Mouse (Mus musculus) ovary, postnatal 14 days (tissue): ENCODE results near the gene Slc29a1.

Source experiments
- DNase-seq: peaks from one replicate; pipeline ENCODE4 v3.0.0; 2022; ENCODE audit warnings: low spot score

Gene Slc29a1

DNA sequence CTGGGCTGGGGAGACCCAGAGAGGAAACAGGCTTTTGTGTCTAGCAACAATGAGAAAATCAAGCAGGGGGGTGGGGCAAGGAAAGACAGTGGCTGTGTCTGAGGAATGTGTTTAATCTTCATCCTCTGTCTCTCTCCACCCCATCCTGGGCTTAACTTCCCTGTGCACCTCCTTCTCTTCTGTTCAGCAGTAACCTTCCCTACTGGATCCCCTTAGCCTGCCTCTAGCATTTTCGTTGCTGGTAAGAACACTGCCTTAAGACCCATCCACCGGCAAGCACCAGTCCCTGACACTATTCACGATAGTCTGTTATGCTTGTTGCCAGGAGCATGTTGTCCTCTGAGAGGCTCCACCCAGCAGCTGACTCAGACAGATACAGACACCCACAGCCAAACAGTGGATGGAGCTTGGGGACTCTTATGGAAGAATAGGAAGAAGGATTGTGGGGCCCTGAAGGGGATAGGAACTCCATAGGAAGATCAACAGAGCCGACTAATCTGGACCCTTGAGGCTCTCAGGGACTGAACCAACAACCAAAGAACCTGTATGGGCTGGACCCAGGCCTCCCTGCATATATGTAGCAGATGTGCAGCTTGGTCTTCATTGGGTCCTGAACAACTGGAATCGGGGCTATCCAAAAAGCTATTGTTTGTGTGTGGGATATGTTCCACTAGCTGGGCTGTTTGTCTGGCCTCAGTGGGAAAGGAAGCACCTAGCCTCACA is 10.9 kb upstream of the Slc29a1 start:
- no peak for DNase-seq

DNA sequence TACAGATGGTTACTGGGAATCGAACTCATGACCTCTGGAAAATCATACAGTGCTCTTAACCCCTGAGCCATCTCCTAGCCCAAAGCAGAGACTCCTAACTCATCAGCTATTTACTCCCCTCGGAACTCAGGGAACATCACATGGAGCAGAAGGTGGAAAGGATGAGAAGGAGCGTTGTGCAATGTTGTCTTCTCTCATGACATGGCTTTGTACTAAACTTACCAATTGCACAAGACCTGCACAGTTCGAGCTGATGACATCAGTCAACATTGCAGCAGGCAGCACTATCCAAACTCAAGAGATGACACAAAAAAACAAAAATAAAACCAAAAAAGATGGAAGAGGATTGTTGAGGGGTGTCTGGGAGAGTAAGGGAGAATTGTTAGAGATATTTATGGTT is 9.0 kb upstream of the Slc29a1 start:
- no peak for DNase-seq

DNA sequence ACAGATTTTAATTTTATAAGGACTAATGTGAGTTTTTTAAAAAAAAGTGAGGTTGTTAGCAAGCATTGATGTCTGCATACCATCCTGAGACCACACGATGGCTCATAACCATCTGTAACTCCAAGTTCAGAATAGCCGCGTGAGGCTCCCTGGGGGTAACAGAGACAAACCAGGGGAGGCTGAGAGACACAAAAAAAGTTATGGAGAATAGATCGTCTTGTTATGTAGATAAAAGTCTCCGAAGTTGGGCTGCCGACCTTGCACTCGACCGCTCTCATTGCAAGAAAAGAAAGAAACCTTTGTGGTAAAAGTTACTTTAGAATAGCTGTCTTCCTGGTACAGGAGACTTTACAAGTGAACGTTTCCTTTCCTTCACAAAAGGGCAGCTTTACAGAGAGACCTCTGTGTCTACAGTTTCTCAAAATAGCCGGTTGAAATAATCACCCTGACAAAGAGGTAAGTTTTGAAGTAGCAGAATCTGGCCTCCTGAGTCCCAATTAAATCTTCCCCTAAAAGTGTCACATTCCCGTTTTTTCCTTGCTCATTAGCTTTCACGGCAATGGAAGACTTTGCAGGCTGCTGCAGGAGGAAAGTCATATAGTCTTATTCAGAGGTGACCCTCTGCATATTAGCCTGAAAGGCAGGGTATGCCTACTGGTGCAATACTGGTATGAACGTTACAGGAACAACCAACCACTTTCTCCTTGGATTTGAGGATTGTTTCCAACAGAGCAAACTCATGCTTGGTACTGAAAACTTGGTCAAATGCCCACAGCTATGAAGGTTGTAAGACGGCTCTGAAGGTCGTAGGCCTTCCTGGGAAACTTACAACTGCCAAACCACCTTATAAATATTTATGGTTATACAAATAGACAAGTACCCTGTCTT is 7.8 kb upstream of the Slc29a1 start:
- DNase-seq, result no peak

DNA sequence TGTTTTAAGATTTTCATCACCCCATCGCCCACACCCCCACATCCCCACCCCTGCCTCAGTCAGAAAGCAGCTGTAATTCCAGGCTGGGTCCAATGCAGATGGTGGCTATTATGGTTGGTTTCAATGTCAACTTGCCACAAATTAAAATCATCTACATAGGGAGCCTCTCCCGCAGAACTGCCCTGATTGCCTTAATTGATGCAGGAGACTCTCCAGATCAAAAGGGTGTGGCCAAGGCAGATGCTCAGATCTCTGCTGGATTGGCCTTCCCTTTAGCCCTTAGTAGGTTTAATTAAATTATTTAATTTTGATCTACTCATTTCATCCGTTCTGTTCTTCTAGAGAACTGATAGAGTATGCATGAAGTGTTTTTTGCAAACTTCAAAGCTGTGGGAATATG is 3.6 kb upstream of the Slc29a1 start:
- no peak for DNase-seq

DNA sequence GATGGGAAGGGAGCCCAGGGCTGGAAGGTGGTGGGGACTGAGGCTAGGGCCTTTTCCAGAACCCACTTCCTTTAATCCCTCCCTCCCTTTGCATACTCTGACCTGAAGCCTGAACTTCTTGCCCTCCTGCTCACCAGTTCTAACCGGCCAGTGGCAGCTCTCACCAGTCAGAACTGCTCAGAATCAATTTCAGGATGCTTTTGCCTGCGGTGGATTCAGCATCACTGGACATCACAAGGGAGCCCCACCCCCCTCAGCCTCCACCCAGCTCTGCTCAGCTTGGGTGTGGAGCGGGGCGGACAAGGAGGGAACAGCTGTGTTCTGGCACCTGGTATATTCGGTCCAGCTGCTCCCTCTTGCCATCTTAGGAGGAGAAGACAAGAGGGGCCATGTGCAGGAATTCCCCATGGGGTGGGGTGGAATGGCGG is 2.5 kb upstream of the Slc29a1 start, which contains the start of gene Mymx:
Gene Mymx, minus strand, starts transcription at position 226 of the 428 bp plus-strand sequence.
- DNase-seq, result no peak

DNA sequence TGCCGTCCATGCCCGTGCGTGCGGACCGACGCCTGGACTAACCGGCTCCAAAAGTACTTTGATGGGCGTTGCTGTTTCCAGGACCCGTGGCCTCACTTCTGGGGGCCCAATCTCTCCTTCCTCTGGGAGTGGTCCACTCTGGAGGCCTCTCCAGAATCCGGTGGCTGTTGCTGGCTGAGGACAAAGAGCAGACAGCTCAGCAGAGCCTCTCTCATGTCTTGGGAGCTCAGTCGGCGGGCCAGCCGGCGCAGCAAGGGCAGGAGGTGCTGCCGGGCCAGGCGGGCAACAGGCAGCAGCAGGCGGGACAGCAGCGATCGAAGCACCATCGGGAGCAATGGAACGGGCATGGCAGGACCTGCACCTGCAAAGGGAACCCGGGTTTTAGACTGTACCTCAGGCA is 1.9 kb upstream of the Slc29a1 start:
- DNase-seq, result no peak

DNA sequence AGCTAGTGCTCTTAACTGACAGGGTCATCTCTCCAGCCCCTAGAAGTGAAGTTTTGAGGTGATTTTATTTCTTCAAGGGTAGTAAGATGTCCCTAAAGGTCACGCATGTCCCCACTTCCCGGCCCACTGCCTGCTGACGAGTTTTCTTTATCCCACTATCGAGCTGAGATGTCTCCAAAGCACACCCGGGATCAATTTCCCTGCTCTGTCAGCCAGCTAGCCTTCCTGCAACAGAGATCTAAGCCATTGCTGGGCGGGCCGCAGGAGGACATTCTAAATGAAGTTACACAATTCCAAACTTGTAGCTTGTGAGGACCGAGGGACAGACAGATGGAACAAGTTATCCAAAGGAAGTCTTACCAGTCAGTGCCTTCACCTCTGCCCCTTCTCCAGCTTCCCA is 861 bp upstream of the Slc29a1 start:
- no peak for DNase-seq

DNA sequence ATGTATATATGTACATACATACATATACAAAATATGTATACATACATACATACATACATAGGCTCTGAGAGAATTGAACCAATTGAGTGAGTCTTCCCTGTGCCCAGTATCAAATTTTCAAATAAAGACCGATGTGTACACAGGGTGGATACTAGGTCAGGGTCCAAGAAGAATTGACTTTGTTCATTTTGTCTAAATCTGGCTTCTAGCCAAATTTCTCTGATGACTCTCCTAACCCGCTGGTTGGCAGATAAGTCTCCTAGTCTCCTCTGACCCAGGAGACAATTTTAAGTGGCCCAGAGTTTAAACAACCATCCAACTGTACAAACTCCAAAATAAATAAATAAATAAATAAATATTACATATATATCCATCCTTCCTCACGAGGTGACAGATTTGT is 515 bp downstream of the Slc29a1 start:
- no peak for DNase-seq

DNA sequence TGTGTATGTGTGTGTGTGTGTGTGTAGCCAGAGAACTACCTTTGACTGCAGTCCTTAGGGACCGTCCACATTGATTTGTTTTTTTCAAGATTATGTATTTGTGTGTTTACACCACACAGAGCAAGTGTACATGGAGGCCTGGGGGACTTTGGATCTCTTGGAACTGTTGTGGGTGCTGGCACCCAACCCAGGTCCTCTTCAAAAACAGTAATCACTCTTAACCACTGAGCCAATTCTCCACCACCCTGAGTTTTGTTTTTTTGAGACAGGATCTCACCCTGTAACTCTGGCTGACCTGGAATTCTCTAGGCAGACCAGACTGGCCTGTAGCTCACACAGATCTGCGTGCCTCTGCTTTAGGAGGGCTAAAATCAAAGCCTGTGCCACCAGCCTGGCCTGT is 1.0 kb downstream of the Slc29a1 start:
- DNase-seq, result no peak

DNA sequence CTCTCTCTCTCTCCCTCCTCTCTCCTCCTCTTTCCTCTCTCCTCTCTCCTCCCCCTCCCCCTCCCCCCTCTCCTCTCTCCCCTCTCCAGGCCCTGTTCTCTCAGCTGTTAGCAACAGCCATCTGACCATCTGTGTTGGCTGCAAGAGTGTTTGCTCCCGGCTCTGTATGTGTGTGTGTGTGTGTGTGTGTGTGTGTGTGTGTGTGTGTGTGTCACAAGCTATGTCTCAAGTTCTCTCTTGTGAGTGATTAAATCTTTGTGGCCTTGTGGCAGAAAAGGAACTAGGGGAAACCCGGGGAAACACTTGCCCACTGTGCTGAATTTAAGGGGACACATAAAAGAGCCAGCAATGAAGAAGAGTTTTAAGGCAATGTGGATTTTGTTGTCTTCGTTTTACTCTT is 1.6 kb downstream of the Slc29a1 start:
- DNase-seq, result no peak

DNA sequence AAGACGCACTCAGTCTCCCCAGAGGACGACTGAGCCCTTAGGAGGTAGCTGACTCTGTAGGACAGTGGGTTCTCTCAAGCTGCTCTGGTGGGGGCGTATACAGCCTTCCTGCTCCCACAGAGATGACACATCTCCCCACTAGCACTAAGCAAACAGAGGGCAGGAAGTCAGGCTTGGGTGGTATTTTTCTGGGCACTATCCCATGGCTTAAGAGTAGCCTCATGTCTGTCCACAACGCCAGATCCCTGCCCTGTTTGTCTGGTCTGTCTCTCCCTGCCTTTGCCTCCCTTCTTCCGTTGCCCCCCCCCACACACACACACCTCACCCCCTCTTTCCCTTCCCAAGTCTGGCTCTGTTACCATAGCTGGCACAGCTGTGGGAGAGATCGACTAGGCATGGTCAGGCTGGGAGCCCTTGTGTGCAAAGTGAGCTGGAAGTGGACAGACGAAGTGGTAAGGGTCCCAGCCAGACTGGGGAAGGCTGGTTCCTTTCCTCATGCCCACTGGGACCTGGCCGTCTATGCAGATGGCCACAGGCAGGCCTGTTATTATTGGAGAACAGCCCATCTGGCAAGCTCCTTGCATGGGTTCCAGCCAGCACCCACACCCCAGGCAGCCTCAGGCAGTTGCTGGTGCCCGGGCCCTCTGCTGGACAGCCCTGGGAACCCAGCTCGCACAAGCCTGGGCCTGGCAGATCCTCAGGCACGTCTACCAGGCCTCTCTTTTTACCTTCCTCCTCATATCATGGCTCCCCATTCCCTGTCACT is 2.6 kb downstream of the Slc29a1 start:
- DNase-seq, result peak; percentile 70

DNA sequence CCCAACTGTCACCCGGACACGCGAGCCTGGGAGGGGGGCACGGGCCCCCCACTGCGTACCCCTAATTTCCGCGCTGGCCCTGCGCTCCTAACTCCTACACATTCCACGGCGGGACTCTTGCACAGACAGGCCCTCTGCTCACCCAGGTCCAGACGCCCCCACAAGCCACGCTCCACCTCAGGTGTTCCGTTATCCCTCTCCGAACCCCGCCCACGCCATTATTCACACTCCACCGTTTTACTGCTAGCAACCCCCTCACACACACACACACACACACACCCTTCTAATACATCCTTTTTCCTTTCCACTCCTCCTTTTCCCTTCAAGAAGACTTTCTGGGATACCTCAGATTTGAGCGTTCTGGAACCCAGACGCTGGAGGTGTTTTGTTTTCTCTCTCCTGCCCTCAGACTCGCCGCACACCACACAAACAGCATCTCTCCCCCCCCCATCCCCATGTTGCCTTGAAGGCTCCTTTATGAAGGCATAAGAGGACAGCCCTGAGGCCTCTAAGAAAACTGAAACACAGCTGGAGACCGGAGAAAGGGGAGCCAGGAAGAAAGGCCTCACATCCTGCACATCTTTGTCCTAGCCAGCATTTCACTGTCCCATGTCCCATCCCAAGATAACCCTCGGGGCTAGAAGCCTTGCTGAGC is 3.5 kb downstream of the Slc29a1 start:
- no peak for DNase-seq

DNA sequence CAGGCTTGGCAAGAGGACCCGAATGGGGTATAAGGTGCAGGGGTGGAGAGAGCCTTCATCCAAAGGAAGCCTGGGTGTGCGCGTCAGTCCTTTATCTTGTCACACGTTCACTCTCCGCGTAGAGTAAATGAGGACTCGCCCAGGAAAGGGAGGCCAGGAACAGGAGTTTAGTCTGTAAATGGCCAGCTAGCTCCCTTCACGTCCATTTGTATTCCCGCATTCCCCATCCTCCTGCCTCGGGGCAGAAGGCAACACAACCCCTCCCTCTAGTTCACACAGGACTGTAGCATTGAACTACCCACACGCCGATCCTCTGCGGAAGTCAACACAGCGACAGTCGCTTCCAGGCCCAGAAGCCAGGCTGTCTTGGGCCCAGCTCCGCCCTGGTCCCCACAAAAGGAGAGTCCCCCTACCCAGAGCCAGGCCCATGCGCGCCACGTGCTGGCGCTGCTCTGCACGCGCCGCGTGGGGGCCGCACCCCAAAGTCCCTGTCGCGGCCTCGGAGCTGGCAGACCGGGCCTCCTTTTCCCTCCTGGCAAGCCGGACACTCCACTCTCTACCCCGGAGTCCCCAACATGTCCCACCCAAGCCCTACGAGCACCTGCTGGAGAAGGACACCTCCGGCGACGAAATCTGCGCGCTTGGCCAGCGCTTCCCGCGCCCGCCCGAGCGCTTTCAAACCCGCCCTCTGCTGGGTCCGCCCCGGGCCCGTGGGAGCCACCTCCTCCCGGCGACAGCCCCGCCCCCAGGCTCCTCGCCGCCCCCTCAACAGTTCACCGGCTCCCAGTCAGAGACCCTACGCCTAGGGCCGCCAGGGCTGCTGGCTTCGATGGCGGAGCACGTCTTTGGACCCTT is 4.3 kb downstream of the Slc29a1 start:
- peak; percentile 70 for DNase-seq

DNA sequence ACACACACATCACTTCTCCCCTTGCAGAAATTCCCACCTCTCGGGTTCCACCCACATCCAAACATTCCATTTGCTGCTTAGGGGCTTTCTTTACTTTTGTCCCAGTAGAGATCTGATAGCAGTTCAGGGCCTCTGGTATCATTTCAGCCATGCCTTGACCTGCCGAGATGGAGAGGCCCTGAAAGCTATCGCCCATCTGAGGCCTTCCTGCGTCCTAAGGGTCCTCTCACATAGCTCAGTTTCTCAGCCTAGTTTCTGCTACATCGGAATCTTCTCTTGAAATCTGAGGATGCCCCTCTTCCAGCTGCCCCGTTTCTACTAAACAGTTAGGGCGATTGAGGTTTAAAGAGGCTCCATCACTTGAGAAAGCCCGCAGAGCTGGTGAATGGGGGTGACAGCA is 5.2 kb downstream of the Slc29a1 start:
- DNase-seq, result no peak

DNA sequence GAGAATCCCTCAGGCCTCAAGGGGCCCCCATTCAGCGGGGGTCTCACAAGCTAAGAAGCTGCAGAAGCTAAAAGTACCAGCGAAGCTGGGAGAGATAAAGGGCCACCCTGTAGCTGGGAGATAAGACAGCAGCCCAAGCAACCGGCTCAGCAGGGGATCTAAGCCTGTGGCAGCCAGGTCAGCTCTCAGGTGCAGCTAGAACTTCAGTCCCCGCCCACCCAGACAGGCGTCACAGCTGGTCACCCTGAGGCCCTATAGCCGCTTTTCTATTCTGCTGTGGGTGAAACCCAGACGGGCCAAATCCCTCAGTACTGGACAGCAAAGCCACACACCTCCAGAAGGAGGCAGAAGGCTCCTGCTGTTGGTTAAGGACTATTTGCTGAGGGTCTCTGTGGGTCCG is 5.9 kb downstream of the Slc29a1 start:
- no peak for DNase-seq

DNA sequence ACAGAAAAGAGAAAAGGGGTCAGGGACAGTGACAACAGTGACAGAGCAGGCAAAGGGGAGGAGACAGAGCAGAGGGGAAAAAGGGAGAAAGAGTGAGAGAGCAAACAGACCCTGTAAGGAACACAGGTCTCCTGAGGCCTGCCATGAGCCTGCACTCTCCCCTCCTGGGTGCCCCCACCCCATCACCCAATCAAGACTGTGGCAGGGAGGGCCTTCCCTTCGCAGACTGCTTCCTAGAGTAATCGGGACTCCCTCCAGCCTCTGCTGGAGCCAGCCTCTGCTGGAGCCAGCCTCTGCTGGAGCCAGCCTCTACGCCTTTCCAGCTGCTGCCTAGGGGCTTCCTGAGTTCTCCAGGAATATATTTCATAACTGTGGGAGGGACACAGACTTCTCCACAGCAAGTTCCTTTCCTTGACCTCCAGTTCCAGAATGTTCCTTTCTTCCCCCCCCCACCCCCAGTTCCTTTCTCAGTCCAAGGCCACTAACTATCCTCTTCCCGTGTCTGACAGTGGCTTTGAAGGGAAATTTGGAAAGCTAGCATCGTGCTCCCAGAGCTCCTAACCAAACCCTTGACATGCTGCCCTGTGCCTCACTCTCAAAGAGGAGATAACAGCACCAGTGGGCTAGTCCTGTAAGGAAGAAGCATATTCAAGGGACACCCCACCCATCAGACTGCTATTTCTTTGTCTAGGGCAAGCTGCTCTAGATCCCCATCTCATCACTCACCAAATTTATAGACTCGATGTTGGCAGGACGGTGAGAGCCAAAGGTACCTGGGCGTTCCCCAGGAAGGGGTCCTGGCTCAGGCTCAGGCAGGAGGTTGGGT is 6.6 kb downstream of the Slc29a1 start:
- DNase-seq, result no peak

DNA sequence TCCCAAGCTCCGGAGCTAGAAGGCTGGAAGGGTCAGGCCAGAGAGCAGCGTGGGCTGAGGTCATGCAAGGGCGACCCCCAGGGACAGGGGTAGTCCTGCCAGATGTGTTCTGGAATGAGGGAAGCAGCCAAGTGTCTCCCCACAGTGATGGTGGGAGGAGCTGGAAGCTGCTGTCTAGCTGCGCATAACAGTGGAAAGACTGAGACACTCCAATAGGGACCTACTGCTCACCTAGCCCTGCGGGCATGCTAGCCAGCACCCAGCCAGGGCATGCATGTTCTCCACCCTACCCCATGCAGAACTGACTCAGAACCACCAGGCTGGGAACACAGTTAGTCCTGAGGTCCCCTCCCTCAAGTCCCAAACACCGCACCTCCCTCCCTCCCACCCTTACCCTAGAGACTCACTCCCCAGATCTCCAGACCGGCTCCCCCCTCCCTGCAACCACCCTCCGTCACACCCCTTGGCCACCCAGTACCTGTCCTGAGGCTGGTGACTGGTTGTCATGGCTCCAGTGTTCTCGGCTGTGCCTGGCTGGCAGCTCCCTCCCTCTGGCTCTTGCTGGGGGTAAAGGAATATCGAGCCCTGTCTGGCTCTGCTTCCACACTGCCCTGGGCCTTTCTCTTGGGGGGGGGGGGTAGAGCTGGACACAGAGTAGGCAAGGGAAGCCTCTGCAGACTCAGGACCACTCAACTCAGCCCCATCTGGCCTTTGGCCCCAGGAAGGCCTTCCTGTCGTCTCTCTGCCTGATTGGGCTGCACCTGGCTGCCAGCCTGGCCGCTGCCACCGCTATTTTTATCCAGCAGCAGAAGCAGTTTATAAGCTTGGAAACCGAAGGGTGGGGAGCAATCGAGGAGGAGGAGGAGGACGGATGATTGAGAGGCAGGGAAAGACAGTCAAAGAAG is 7.5 kb downstream of the Slc29a1 start:
- no peak for DNase-seq

DNA sequence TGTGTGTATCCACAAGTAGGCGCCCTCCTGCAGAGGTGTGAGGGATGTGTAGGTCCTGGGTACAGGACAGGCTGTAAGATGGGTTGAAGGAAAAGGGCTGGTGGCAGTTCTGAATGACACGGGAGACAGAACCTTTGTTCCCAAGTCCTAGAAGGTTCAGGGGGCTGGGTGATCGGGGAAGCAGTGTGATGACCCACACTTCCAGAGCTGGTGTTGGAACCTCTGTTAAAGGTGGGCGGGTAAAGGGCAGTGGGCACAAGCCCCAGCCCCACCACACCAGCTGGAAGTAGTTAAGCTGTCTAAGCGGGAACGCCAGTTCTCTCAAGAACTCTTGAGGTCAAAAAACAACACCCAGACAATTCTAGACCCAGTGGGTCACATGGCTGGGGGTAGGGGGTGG is 9.0 kb downstream of the Slc29a1 start:
- DNase-seq, result no peak

DNA sequence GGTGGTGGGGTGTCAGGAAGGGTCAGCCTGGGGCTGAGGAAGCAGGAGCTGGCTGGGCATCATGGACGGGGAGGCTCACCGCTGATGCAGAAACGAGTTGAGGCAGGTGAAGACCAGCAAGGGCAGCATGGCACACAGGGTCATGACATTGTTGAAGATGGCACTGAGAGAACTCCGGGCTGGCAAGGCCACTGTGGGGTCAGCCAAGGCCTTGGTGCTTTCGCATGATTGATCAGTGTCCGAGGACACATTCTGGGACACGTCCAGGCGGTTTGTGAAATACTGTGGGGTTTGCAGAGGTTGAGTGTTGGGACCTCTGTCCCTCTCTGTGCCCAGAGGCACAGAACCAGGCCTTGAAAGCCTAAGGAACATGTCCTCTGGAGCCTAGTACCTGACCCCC is 9.6 kb downstream of the Slc29a1 start:
- DNase-seq, result no peak
